Mouse (Mus musculus): ENCODE measurements around the gene Fbxo24. TPM values are rescaled to one million over a fixed set of nuclear protein-coding genes. Genes with fewer than 3 reads are reported as not detected.
A peak's percentile ranks its signal among the peaks of the same experiment; 100 is the strongest.

Fbxo24 gene
- polyA plus RNA-seq, 1 experiment, result 0.72 TPM

- Histone ChIP-seq H3K4me2 (ENCODE audit: low read depth) (peak overlapping the region; percentile 96), H3K27me3 (ENCODE audit: control insufficient read depth, insufficient read depth, insufficient read length) (no peaks in the 10 kb centered on the region), H3K36me3 (ENCODE audit: control insufficient read depth, insufficient read depth) (no peaks in the 10 kb centered on the region), H3K4me3 (peak overlapping the region; percentile 56), H3K79me2 (ENCODE audit: control insufficient read depth, insufficient read depth) (peaks cover 13% of the 10 kb centered on the region), H3ac (ENCODE audit: control insufficient read depth, insufficient read length) (no peak overlapping the region)
- TF ChIP-seq MAX (IDR thresholded peaks at IDR 0.05; ENCODE audit: low read depth) (no peak), MYOD1 (IDR thresholded peaks at IDR 0.05; ENCODE audit: control insufficient read depth in 1 of 3, insufficient read length in 2 of 3, low read depth in 2 of 3) (no peak), REST (IDR thresholded peaks at IDR 0.05; ENCODE audit: insufficient read depth, insufficient read length) (no peak), TCF12 (IDR thresholded peaks at IDR 0.05; ENCODE audit: insufficient read depth, poor library complexity, severe bottlenecking) (no peak), MYOG (IDR thresholded peaks at IDR 0.05; ENCODE audit: control insufficient read depth in 1 of 3, insufficient read depth in 1 of 3, insufficient read length in 2 of 3, low read depth in 2 of 3) (no peak)
Observed at GRCm38 (mm10) chr5:137599600-137599999, 29.2 kb downstream of the Fbxo24 start.

- peaks cover 13% of the 10 kb centered on the region for H3K79me2 ChIP-seq (ENCODE audit: control insufficient read depth, insufficient read depth)
- TF ChIP-seq POLR2A (IDR thresholded peaks at IDR 0.05; ENCODE audit: insufficient read length, low read depth) (no peak), MYOG (IDR thresholded peaks at IDR 0.05; ENCODE audit: control insufficient read depth in 1 of 3, insufficient read depth in 1 of 3, insufficient read length in 2 of 3, low read depth in 2 of 3) (no peak), TCF3 (IDR thresholded peaks at IDR 0.05; ENCODE audit: insufficient read length, low read depth) (no peak), TCF12 (IDR thresholded peaks at IDR 0.05; ENCODE audit: insufficient read depth, poor library complexity, severe bottlenecking) (no peak), MAX (IDR thresholded peaks at IDR 0.05; ENCODE audit: low read depth) (no peak), REST (IDR thresholded peaks at IDR 0.05; ENCODE audit: insufficient read depth, insufficient read length) (no peak), E2F4 (IDR thresholded peaks at IDR 0.05; ENCODE audit: insufficient read depth) (no peak), POLR2AphosphoS2 (IDR thresholded peaks at IDR 0.05; ENCODE audit: insufficient read length, low read depth) (no peak), MYOD1 (IDR thresholded peaks at IDR 0.05; ENCODE audit: control insufficient read depth in 1 of 3, insufficient read length in 2 of 3, low read depth in 2 of 3) (no peak), SRF (IDR thresholded peaks at IDR 0.05; ENCODE audit: control insufficient read depth, insufficient read length, low read depth) (no peak), USF1 (IDR thresholded peaks at IDR 0.05; ENCODE audit: low read depth) (no peak)
Observed at GRCm38 (mm10) chr5:137598100-137598826, 30.5 kb downstream of the Fbxo24 start.

GRCm38 (mm10) chr5:137597625-137598024 is 31.2 kb downstream of the Fbxo24 start:
- H3K27me3 ChIP-seq (ENCODE audit: control insufficient read depth, insufficient read depth, insufficient read length), result no peaks in the 10 kb centered on the region
- peaks cover 7% of the 10 kb centered on the region for H3K79me2 ChIP-seq (ENCODE audit: control insufficient read depth, insufficient read depth)
- TF ChIP-seq SRF (IDR thresholded peaks at IDR 0.05; ENCODE audit: control insufficient read depth, insufficient read length, low read depth) (no peak), TCF12 (IDR thresholded peaks at IDR 0.05; ENCODE audit: insufficient read depth, poor library complexity, severe bottlenecking) (no peak), POLR2AphosphoS2 (IDR thresholded peaks at IDR 0.05; ENCODE audit: insufficient read length, low read depth) (no peak), POLR2A (IDR thresholded peaks at IDR 0.05; ENCODE audit: insufficient read length, low read depth) (no peak), MYOD1 (IDR thresholded peaks at IDR 0.05; ENCODE audit: control insufficient read depth in 1 of 3, insufficient read length in 2 of 3, low read depth in 2 of 3) (no peak), MYOG (IDR thresholded peaks at IDR 0.05; ENCODE audit: control insufficient read depth in 1 of 3, insufficient read depth in 1 of 3, insufficient read length in 2 of 3, low read depth in 2 of 3) (no peak), REST (IDR thresholded peaks at IDR 0.05; ENCODE audit: insufficient read depth, insufficient read length) (no peak), TCF3 (IDR thresholded peaks at IDR 0.05; ENCODE audit: insufficient read length, low read depth) (no peak), MAX (IDR thresholded peaks at IDR 0.05; ENCODE audit: low read depth) (no peak), E2F4 (IDR thresholded peaks at IDR 0.05; ENCODE audit: insufficient read depth) (no peak), CEBPB (IDR thresholded peaks at IDR 0.05; ENCODE audit: insufficient read depth, poor library complexity, severe bottlenecking) (no peak)
- H3ac ChIP-seq (ENCODE audit: control insufficient read depth, insufficient read length), result no peak overlapping the region
- H3K36me3 ChIP-seq (ENCODE audit: control insufficient read depth, insufficient read depth), result no peaks in the 10 kb centered on the region
- no peak overlapping the region for H3K4me2 ChIP-seq (ENCODE audit: low read depth)
- H3K4me3 ChIP-seq, result no peak overlapping the region

More at GRCm38 (mm10) chr5:137598100-137598826, 30.5 kb downstream of the Fbxo24 start:
- Histone ChIP-seq H3K27me3 (ENCODE audit: control insufficient read depth, insufficient read depth, insufficient read length) (no peaks in the 10 kb centered on the region), H3K4me2 (ENCODE audit: low read depth) (no peak overlapping the region), H3K36me3 (ENCODE audit: control insufficient read depth, insufficient read depth) (no peaks in the 10 kb centered on the region), H3K4me3 (no peak overlapping the region), H3ac (ENCODE audit: control insufficient read depth, insufficient read length) (no peak overlapping the region)

GRCm38 (mm10) chr5:137596601-137597261 is 32.1 kb downstream of the Fbxo24 start:
- Histone ChIP-seq H3K79me2 (ENCODE audit: control insufficient read depth, insufficient read depth) (no peaks in the 10 kb centered on the region), H3K4me3 (no peak overlapping the region), H3K4me2 (ENCODE audit: low read depth) (no peak overlapping the region), H3ac (ENCODE audit: control insufficient read depth, insufficient read length) (no peak overlapping the region), H3K36me3 (ENCODE audit: control insufficient read depth, insufficient read depth) (no peaks in the 10 kb centered on the region), H3K27me3 (ENCODE audit: control insufficient read depth, insufficient read depth, insufficient read length) (no peaks in the 10 kb centered on the region)
- TF ChIP-seq MYOD1 (IDR thresholded peaks at IDR 0.05; ENCODE audit: control insufficient read depth in 1 of 3, insufficient read length in 2 of 3, low read depth in 2 of 3) (no peak), TCF3 (IDR thresholded peaks at IDR 0.05; ENCODE audit: insufficient read length, low read depth) (no peak), E2F4 (IDR thresholded peaks at IDR 0.05; ENCODE audit: insufficient read depth) (no peak), MYOG (IDR thresholded peaks at IDR 0.05; ENCODE audit: control insufficient read depth in 1 of 3, insufficient read depth in 1 of 3, insufficient read length in 2 of 3, low read depth in 2 of 3) (no peak), POLR2A (IDR thresholded peaks at IDR 0.05; ENCODE audit: insufficient read length, low read depth) (no peak), TCF12 (IDR thresholded peaks at IDR 0.05; ENCODE audit: insufficient read depth, poor library complexity, severe bottlenecking) (no peak), MAX (IDR thresholded peaks at IDR 0.05; ENCODE audit: low read depth) (no peak), POLR2AphosphoS2 (IDR thresholded peaks at IDR 0.05; ENCODE audit: insufficient read length, low read depth) (no peak), CEBPB (IDR thresholded peaks at IDR 0.05; ENCODE audit: insufficient read depth, poor library complexity, severe bottlenecking) (no peak), USF1 (IDR thresholded peaks at IDR 0.05; ENCODE audit: low read depth) (no peak), SRF (IDR thresholded peaks at IDR 0.05; ENCODE audit: control insufficient read depth, insufficient read length, low read depth) (no peak), REST (IDR thresholded peaks at IDR 0.05; ENCODE audit: insufficient read depth, insufficient read length) (no peak)
